Mouse (Mus musculus) left cerebral cortex, adult 2 months (tissue): ENCODE data around the gene Klf11. TPM values are rescaled to one million over a fixed set of nuclear protein-coding genes. Genes with fewer than 3 reads are reported as not detected.

Experiments
- DNase-seq, 2 experiments: peaks; one replicate each; pipeline ENCODE4 v3.0.0; 2021 to 2022; ENCODE audit warnings: low spot score in 2 of 2, mixed read lengths in 1 of 2; ENCODE audit errors: extremely low spot score in 1 of 2
- H3K27ac ChIP-seq: fragments of 200-600 bp; 2 replicates; pipeline ENCODE4 v1.8.1; 2022
- H3K4me3 ChIP-seq: fragments of 200-600 bp; 2 replicates; pipeline ENCODE4 v1.8.1; 2022
- CTCF ChIP-seq: fragments of 200-600 bp; IDR thresholded peaks from 2 replicates; pipeline ENCODE4 v1.8.1; 2022; ENCODE audit warnings: antibody characterized with exemption, mild to moderate bottlenecking, moderate library complexity
- intact Hi-C: fragments of 180-260 bp; cut with DNase I; formaldehyde crosslinking; loops from one replicate; pipeline ENCODE4 v1.15.1; 2025
- total RNA-seq, 2 experiments: library from RNA; stranded (reverse); gene quantifications; 2 replicates each; pipeline ENCODE4 v1.2.3; 2021

The Klf11 gene
- total RNA-seq, 2 experiments from 2014 or later = 5.1 to 7.8 TPM

GRCm38 (mm10) chr12:24707954-24708823 is 57.1 kb downstream of the Klf11 start, which contains the start of gene Rrm2:
TSS of gene Rrm2 (plus strand) at chr12:24708241.
- 0 out of 2 replicates have a peak within 1 kb of the TSS, but pooled peaks have one; percentile 5 for H3K27ac ChIP-seq
- peak; percentile 86 for TF ChIP-seq CTCF
- intact Hi-C loops = loop anchor here (5.0 kb wide), 1 partner anchor 1589 kb away; no protein-coding TSS in a partner anchor
- DNase-seq = peak; percentile 92
- peak within 1 kb of the TSS; percentile 82 for H3K4me3 ChIP-seq

GRCm38 (mm10) chr12:24708824-24709218 is 57.7 kb downstream of the Klf11 start:
- intact Hi-C loops = loop anchor here (5.0 kb wide), 1 partner anchor 1588 kb away; no protein-coding TSS in a partner anchor
- no peak for DNase-seq

GRCm38 (mm10) chr12:24709409-24709808 is 58.3 kb downstream of the Klf11 start:
- Histone ChIP-seq H3K4me3 (no peak overlapping the region), H3K27ac (no peak overlapping the region)
- no peak for DNase-seq
- intact Hi-C loops = loop anchor here (5.0 kb wide), 1 partner anchor 1588 kb away; no protein-coding TSS in a partner anchor
- TF ChIP-seq CTCF = no peak

More at GRCm38 (mm10) chr12:24708824-24709218, 57.7 kb downstream of the Klf11 start:
- H3K4me3 ChIP-seq = peak overlapping the region; percentile 82; the same call in 1 of the 2 replicates
- H3K27ac ChIP-seq = no peak overlapping the region
- no peak for TF ChIP-seq CTCF

- intact Hi-C loops = loop anchor here (1.0 to 5.0 kb wide), 2 partner anchors 242 to 1587 kb away; no protein-coding TSS in a partner anchor
- TF ChIP-seq CTCF = peak; percentile 79
- H3K27ac ChIP-seq = no peak overlapping the region
- no peak for DNase-seq
- H3K4me3 ChIP-seq = no peak overlapping the region
These were observed 58.9 kb downstream of the Klf11 start for GRCm38 (mm10) chr12:24709831-24710508.

- intact Hi-C loops = loop anchor here (1.0 kb wide), 1 partner anchor 242 kb away; no protein-coding TSS in a partner anchor
- no peak overlapping the region for H3K27ac ChIP-seq
- DNase-seq = no peak
These were observed 59.6 kb downstream of the Klf11 start for GRCm38 (mm10) chr12:24710672-24711071.

More at GRCm38 (mm10) chr12:24710672-24711071, 59.6 kb downstream of the Klf11 start:
- TF ChIP-seq CTCF = peak; percentile 29
- no peak overlapping the region for H3K4me3 ChIP-seq

Other genes with a start within 250 kb of the Klf11 start
- gene Taf1b, start 152.9 kb upstream of the Klf11 start, total RNA-seq = 10 to 100 TPM; 26.3 to 31.5 TPM
- 10 to 100 TPM; 13.1 to 13.2 TPM for gene Grhl1, start 79.0 kb upstream of the Klf11 start, total RNA-seq
- gene Cys1, start 30.5 kb downstream of the Klf11 start, total RNA-seq = 10 to 100 TPM; 15.2 to 20.0 TPM
- 1 to 10 TPM; 1.9 to 2.2 TPM for gene Rrm2, start 57.0 kb downstream of the Klf11 start, total RNA-seq
- 10 to 100 TPM; 78.7 to 85.3 TPM for gene Mboat2, start 179.6 kb downstream of the Klf11 start, total RNA-seq